Mouse (Mus musculus) kidney, adult 18-20 months (tissue): ENCODE data around the gene Slc12a8.

Source experiments
- DNase-seq: peaks from one replicate; pipeline ENCODE4 v3.0.0; 2021

The Slc12a8 gene

DNA sequence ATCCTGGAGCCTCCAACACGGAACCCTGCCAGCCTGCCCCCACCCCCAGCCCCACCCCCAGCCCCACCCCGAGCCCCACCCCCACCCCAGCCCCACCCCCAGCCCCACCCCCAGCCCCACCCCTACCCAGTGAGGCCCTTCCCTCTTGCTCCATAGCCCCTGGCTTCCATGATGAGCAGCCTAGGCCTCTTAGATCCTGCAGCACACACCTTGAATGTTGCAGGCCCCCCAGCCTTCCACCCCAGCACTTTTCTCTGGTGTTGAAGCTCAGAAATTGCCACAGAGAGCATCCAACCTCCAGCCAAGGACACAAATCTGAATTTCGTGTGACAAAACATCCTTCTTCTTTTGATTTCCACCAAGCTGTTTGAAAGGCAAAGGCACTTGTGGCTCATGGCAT, 104.7 kb downstream of the Slc12a8 start:
- DNase-seq: no peak

DNA sequence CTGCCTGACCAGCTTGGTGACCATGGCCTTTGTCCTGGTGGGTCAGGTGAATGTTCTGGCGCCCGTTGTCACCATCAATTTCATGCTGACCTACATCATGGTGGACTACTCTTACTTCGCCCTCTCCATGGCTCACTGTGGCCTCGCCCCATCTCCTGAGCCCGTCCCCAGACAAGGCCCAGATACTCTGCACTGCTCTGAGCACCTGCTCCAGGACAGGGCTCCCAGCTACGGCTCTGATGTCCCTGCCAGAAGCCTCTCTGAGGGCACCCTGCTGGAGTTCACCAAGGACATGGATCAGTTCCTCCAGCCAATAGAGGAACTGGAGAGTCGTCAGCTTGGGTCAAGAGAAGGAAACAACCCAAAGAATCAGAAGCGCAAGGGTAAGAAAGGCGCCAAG, 107.5 kb downstream of the Slc12a8 start:
- no peak for DNase-seq

DNA sequence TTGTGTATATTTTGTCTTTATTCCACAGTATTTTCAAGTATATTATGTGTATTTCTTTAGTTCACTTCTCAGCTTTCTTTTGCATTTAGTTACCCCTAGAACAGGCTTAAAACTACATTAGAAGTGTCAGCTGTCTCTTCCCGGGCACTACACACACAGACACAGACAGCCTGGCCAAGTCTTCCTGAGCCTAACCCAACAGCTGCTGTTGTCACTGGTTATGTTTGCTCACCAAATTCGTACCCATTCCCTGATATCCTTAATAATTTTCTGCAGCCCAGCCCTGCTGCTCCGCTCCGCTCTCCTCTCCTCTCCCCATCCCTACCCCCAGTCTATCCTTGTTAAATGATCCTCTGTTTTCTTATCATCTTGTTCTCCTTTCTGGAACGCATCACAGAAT, 112.4 kb downstream of the Slc12a8 start:
- no peak for DNase-seq

DNA sequence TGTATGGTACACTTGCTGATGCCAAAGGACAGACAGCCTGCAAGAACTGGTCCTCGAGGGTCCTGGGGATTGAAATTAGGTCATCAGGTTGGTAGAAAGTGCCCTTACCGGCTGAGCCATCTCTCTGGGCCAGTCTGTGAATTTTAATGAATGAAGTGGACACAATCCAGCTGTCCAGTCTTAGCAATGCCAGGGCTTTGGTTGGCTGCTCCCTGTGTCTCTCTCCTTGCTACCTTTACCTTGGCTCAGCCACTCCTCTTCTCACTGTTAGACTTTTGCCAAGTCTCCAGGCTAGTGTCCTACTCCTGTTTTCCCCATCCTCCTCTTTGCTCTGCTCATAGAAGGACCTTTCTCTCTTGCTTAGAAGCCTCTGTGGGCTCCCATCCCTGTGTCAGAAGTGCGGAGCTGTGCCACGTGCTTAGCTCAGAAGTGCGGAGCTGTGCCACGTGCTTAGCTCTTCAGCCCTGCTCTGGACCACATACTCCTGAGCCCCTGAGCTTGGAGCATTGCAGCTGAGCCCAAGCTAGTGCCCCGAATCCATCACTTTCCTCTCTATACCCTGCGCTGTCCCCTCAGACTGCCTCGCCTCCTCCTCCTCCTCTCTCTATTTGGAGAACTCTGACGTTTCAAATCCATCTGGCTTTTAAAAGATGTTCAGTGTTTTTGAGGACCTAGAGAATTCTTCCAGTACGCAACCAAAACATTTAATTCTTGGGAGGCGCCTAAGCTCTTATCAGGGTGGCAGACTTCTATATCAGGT, 118.9 kb downstream of the Slc12a8 start:
- DNase-seq: no peak

DNA sequence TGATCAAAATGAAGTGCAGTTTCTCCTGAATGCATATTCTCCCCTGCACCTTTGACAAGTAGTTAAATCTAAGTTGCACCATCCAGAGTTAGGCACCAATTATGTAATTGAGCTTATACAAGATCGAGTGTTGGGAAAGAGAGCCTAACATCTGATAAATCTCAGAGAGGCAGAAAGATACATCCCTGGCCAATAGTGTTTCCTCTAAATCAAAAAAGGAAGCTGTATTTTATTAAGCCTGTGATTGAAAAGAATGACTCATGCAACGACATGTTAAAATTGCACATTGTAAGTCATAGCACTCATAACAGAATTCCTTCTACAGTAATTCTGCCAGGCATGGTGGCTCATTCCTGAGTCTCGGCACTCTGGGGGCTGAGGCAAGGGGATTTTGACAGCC, 124.7 kb downstream of the Slc12a8 start:
- DNase-seq: no peak

DNA sequence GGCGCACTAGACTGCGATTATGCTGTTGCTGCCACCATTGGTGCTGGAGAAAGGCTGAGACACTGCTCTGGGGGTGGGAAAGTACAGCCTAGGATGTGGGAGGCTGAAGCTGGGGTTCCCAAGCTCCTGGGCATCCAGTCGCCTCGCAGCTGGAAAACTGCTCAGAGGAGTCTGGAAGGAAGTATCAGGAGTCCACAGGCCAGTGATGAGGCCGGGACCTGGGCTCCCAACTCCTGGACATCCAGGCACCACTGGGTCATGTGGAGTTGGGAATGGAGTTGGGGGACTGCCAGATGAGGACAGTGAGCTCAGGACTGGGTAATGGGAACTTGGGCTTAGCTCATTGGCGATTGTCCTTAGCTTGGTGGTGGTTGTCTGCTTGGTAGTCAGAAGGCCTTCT, 136.0 kb downstream of the Slc12a8 start:
- no peak for DNase-seq

DNA sequence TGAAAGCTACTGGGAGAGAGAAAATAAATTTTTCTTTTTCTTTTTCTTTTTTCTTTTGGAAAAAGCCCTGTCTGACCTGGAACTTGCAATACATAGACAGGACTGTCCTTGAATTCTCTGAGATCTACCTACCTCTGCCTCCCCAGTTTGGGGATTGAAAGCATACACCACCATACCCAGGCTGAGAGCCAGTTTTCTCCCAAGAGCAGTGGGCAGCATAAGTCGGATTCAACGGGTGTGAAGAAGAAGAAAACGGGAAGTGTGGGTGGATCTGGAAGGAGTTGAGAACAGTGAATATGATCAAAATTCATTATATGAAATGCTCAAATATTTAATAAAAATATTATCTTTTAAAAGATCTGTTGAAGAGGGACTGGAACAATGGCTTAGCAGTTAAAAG, 138.3 kb downstream of the Slc12a8 start:
- DNase-seq: no peak

DNA sequence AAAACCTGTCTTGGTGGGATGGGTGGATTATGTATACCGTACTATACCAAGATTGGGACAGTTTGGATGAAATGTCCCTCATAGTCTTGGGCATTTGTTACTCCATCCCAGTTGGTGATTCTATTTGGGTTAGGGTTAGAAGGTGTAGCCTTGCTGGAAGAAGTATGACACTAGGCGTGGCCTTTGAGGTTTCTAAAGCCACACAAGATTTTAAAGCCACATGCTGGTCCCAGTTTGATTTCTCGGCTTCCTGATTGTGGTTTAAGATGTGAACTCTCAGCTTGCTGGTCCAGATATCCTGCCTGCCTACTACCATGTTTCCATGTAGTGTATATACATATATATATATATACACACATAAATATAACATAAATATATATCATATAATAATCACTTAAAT, 140.1 kb downstream of the Slc12a8 start:
- DNase-seq: no peak

DNA sequence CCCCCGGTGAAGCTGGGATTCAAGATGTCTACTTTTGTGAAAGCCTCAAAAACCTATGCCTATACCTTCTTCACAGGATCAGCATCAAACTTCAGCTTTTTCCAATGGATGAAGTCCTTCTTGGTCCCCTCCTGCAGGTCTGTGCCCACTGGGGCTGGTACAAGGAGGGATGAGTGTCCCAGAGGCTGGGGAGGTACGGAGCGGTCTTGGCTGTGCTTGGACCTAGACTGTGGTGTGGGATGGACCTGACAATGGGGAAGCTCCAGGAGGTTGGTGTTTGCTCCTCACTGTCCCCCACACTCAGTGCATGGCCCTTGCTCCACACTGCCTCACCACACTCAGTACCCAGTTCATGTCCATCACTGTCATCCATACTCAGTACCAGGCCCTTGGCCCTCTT, 141.0 kb downstream of the Slc12a8 start:
- no peak for DNase-seq

DNA sequence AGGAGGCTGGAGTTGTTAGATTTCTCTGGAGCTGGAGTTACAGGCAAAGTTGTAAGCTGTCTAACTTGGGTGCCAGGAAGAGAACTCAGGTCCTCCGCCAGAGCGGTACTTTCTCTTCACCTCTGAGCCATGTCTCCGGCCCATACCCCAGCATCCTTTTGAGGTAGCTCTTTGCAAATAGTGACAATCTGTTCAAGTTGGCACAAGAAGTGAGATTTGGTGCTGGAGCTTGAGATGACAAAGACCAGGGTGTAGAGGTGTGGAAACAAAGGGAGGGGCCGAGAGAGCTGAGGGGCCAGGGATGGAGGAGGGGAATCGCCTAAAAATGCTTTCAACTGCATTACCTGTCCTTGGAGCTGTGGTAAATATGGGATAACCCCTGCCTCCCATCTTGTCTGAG, 142.4 kb downstream of the Slc12a8 start:
- DNase-seq: no peak

DNA sequence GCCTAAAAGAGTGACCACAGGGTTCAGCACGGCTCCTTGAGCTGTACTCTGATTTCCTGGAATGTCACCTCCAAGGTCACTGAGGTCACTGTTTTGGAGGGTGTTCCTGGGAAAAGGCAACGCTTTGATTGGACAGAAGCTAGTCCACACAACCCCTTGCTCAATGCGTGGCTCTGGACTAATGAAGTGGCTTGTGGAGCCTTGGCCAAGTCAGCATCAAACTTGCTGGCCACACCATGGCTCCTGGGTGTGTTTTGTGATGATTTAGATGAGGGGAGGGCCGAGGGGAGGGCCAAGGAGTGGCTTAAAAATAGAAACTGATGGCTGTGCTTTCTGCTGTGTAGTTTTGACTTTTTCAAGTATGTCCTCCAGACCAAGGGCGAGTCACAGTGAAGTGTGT, 143.0 kb downstream of the Slc12a8 start:
- DNase-seq: peak; percentile 64

DNA sequence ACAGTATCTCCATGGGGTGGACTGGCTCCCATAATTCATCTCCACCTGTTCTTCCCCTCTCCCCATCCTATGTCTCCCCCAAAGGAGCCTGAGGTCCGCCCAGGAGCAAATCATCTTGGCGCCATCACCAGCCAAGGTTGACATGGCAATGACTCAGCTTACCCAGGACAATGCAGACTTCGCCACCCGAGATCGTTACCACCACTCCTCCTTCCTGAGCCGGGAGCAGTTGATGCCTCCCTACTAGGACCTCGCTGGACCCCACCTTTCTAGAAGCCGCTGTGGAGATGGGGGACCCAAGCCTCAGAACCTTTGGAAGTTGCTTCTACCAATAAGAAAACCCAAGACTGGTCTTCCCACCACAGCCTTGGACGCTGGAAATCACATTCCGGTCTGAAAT, 145.7 kb downstream of the Slc12a8 start:
- no peak for DNase-seq

DNA sequence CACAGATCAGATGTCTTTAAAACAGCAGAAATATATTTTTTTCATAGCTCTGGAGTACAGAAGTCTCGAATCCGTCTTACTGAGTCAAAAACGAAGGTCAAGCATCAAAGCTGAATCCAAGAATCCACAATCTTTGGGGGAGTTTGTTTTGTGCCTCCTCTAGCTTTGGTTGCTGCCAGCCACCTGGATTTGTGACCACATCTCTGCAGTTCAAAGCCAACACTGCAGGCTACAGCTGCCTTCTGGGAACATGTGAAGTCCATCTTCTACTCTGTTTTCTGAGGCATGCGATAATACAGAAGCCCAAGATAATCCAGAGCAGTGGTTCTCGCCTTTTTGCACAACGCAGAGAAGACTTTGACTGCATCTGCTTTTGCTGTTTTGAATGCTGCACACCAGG, 149.1 kb downstream of the Slc12a8 start:
- no peak for DNase-seq

DNA sequence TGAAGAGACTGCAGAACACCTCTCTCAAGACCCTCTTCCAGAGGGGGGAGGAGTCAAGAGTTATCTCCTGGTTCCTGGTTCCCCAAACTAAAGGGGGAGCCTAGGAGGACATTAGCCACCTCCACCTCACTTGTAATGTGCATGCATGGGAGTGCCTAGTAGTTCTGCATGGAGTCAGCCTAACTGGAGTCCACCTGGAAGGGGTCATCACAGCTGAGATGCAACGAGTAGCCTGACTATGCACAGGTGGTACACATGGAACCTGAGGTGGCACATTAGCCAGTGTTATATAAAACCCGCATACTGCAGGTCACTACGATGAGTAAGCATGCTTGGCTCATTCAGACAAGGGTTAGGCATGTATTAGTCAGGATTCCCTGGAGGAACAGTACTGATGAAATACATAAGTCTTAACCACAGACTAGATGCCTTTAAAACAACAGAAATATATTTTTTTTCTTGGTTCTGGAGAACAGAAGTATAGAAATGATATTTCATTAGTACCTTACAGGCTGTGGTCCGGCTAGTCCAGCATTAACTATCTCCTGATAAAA, 149.9 kb downstream of the Slc12a8 start:
- DNase-seq: no peak

DNA sequence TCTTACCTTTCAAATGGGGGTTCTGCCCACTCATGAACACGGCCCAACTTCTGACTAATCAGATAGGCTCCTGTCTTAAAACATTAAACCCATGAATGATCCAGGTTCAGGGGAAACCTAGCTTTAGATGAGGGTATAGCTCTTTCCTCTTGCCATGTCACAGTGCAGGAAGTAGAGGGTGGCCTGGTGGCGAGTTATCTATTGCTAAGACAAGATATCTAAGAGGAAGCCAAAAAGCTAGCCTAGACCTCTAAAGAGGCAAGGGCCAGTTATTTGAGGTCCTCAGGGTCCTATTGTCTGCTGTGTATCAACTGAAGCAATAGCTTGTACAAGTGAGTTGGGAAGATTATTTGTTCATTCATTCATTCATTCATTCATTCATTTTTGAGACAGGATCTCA, 151.3 kb downstream of the Slc12a8 start:
- DNase-seq: no peak

DNA sequence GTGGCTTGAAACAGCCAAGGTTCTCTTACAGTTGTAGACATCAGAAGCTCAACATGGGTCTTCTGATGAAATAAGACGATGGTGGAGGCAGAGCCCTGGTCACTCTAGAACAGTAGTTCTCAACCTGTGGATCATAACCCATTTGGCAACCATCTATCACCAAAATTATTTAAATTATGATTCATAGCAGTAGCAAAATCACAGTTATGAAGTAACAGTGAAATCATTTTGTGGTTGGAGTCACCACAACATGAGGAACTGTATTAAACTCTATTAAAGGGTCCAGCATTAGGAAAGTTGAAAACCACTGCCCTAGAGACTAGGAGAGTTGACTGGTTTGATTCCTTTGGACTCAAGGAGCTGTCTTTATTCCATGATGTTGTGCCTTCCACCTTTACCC, 151.9 kb downstream of the Slc12a8 start:
- no peak for DNase-seq

DNA sequence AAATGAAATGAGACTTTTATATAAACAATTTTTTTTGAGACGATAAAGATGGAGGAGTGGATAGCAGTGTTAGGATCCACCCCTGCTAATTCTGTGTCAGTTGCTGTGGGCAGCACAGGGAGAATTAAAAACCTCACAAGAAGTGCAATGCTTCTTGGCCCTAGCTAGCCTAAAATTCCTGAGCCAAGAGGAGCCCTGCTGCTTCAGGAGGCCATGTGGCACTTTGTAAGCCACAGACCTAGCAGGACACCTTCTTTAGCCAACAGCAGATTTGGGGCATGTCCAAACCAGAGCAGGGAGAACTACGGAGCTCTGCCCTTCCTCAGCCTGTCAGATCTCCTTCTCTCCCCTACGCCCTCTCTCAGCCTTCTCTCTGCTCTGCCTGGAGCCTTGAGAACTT, 153.2 kb downstream of the Slc12a8 start:
- DNase-seq: no peak

DNA sequence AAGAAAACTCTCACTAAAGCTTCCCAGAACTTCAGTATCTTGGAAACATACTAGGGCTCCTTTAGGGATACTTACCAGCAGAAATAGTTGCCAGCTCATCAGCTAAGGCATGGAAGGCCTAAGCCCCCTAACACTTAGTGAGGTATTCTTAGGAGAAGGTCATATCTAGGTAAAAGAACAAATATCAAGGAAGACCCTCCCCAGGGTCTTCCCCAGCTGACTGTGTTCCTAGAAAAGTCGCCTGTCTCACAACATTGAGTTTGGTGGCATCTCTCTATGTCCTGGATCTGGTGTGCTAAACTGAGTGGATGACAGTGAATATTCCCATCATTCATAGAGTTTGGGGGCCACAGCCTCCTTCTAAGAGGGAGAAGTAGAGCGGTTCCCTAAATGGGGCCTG, 153.8 kb downstream of the Slc12a8 start:
- DNase-seq: no peak

DNA sequence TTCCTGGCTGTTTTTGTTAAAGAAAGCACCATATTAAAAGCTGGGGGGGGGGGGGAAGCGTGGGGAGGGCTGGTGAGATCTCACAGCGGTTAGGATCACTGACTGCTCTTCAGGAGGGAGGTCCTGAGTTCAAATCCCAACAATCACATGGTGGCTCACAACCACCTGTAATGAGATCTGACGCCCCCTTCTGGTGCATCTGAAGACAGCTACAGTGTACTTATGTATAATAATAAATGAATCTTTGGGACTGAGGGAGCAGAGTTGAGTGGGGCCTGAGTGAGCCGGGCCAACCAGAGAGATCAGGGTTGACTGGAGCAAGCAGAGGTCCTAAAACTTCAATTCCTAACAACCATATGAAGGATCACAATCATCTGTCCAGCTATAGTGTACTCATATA, 155.1 kb downstream of the Slc12a8 start:
- DNase-seq: no peak

DNA sequence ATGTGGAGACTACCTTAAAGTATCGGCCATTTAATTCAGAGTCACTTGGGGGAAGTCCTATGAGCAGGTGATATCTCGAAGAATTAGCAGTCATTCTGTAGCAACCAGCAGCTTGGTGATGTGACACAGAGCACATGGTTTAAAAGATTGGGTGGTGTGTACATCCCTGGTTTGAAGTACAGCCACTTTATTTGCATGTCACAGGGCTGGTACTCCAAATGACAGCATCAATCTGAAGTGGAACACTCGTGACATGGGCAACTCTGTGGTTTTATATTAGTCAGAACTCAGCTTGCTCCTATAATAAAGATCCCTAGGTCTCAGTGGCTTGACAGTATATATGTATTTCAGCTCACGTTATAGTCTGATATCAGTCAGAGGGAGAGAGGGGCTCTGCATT, 155.5 kb downstream of the Slc12a8 start:
- DNase-seq: no peak

DNA sequence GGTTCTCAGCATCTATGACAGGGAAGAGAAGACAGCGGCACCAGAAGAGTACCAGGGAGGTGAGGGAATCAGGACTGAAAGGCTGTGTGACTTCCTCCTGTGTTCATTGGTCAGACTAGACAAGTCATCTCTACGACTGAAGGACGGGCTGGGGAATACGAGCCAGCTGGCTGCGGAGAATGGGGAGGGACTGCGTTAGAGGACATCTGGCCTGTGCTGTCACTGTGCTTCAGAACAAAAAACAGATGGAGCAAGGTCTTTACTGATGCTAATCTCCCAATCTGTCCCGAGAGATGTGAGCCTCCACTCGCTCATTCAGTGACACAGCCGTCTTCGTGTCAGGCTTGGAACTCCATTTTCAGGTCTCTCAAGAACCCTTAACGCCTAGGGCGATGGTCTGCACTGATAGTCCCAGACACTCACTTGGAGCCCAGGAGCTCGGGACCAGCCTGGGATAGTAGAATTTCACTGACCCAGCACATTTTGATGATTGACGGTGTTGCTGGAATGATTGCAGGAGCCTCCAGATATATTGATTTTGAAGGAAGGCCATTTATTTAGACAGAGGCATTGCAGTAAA, 156.5 kb downstream of the Slc12a8 start:
- DNase-seq: no peak

DNA sequence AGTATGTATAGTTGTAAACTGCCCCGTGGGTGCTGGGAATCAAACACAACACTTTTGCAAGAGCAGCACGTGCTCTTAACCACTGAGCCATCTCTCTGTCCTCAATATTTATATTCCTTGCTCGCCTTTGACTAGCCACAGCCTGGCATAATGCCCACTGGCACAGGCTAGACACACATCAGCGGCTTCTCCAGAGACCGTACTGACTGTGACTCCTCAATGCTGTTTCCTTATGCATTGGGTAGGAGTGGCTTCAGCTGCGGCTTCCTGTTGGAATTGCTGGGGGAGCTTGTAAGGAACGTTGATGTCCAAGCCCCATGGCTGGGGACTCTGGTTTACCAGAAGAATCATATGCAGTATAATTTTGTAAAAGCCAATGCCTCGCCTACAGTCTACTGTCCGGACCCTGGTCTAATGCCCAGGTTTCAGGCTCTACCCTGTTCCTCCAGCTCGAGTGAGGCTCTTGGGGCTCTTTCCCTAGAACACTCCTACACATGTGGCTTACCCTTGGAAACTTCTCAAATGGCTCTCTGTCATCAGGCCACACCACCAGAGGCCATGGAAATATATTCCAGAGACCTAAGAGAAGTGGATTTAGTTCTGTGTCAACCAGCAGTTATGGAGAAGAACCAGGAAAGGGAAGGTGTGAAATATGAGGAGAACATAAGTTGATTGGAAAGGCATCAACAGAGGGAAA, 158.2 kb downstream of the Slc12a8 start:
- no peak for DNase-seq

DNA sequence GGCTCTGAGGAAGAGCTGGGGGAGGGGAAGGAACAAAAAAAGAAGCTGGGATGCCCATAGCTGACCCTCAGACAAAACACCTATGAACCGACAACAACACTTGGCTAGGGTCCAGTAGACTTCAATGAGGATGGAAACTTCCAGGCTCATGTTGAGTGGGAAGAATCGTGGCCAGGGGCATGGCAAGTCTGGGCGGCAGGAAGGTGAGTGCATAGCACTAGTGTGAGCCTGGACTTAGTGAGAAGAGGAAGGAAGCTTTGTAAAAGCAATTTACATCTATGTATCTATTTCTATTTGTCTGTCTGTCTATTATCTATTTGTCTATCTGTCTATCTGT, 158.7 kb downstream of the Slc12a8 start:
- DNase-seq: no peak
